Mouse (Mus musculus) heart, embryonic 13.5 days (tissue): ENCODE measurements around the gene Fchsd2. TPM values are rescaled to one million over a fixed set of nuclear protein-coding genes. Genes with fewer than 3 reads are reported as not detected.

Experiments
- ATAC-seq: fragments of 200-750 bp; cut with Nextera tagmentation; 2 replicates; pipeline ENCODE4 v1.8.0; 2017; ENCODE audit warnings: moderate TSS enrichment; ENCODE audit not compliant: insufficient number of reproducible peaks, low FRiP score, low TSS enrichment; ENCODE audit errors: extremely low read depth
- H3K27ac ChIP-seq: fragments of 300-500 bp; sonication (generic); replicated peaks from 2 replicates; pipeline ENCODE4 v1.5.1; 2015; ENCODE audit warnings: moderate library complexity, mild to moderate bottlenecking, inconsistent platforms
- H3K27me3 ChIP-seq: fragments of 300-500 bp; sonication (generic); replicated peaks from 2 replicates; pipeline ENCODE4 v1.6.1; 2015; ENCODE audit warnings: mild to moderate bottlenecking, inconsistent platforms
- H3K36me3 ChIP-seq: fragments of 300-500 bp; sonication (generic); 2 replicates; pipeline ENCODE4 v1.6.1; 2015; ENCODE audit warnings: mild to moderate bottlenecking, inconsistent platforms
- H3K4me1 ChIP-seq: fragments of 300-500 bp; sonication (generic); 2 replicates; pipeline ENCODE4 v1.6.1; 2015; ENCODE audit warnings: inconsistent platforms
- H3K4me2 ChIP-seq: fragments of 300-500 bp; sonication (generic); 2 replicates; pipeline ENCODE4 v1.6.1; 2015; ENCODE audit warnings: inconsistent platforms, mild to moderate bottlenecking, moderate library complexity
- H3K4me3 ChIP-seq: fragments of 300-500 bp; sonication (generic); 2 replicates; pipeline ENCODE4 v1.5.1; 2015; ENCODE audit warnings: moderate library complexity, mild to moderate bottlenecking, inconsistent platforms
- H3K9ac ChIP-seq: fragments of 300-500 bp; sonication (generic); 2 replicates; pipeline ENCODE4 v1.6.1; 2015; ENCODE audit warnings: inconsistent platforms, mild to moderate bottlenecking, moderate library complexity
- H3K9me3 ChIP-seq: fragments of 300-500 bp; sonication (generic); 2 replicates; pipeline ENCODE4 v1.6.1; 2016; ENCODE audit warnings: inconsistent platforms
- WGBS: fragments of 180-500 bp; shearing (Covaris S2); methylation state at CpG from one replicate; pipeline ENCODE4 v1.1.7; 2015; ENCODE audit warnings: mixed read lengths; 5-methylcytosine and 5-hydroxymethylcytosine counted together
- polyA plus RNA-seq: library from polyadenylated mRNA; unstranded; fragments of >200 nt; fragmentation: Nextera tagmentation; extraction: Ambion mirVana; gene quantifications from 2 replicates; pipeline ENCODE4 v1.2.1, GENCODE M21; 2015

The Fchsd2 gene
- polyA plus RNA-seq, 1 experiment from 2014 or later = 13.5 TPM

GRCm38 (mm10) chr7:101106666-101107065 lies 14.0 kb downstream of the Fchsd2 start:
- no peak for ATAC-seq

DNA sequence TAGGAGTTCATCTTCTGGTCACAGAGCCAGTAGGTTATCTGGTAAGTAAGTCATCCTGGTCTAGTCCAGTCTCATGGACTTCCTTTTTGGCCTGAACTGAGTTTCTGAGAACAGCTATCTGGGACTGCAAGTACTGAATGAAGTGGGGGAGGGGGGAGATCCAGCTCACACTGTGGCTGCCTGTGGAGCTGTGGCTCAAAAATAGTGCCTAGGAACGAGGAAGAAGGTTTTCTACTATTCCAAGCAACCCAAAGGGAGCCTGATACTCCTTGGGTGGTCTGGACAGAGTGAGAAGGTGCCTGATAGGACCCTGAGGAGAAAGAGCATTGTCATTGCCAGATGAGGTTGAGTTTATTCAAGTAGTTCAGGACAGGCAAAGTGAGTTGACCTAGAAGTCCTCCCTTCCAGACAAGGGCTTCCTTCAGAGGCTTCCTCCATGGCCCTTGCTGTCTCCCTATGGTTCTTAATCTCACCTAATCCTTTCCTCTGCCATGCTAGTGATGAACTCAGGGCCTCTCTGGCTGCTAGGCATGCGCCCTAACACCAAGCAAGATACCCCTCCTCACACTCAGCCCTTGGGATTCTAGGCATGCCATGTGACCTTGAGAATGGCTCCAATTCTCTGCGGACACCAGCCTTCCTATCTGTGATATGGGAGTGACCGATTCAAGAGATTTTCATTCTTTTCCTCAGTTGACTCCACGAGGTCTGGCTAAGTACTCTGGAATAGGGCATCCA lies 14.6 kb downstream of the Fchsd2 start:
- Histone ChIP-seq H3K36me3 (peaks cover 13% of the 10 kb centered on the region), H3K4me2 (peak overlapping the region; percentile 94), H3K9ac (peak overlapping the region; percentile 95), H3K27ac (peak overlapping the region; percentile 99), H3K27me3 (no peaks in the 10 kb centered on the region), H3K9me3 (no peaks in the 10 kb centered on the region), H3K4me3 (peak overlapping the region; percentile 97), H3K4me1 (peaks cover 24% of the 10 kb centered on the region)
- ATAC-seq = no peak
- 24% methylated on average over 5 of the region's 5 CpGs for WGBS

More at GRCm38 (mm10) chr7:101106666-101107065, 14.0 kb downstream of the Fchsd2 start:
- no peaks in the 10 kb centered on the region for H3K27me3 ChIP-seq
- no peak overlapping the region for H3K4me2 ChIP-seq
- peaks cover 25% of the 10 kb centered on the region for H3K4me1 ChIP-seq
- H3K27ac ChIP-seq = peak overlapping the region; percentile 99; the same call in 1 of the 2 replicates
- 48% methylated on average over 2 of the region's 2 CpGs for WGBS
- H3K9me3 ChIP-seq = no peaks in the 10 kb centered on the region
- H3K36me3 ChIP-seq = peaks cover 11% of the 10 kb centered on the region
- no peak overlapping the region for H3K9ac ChIP-seq
- H3K4me3 ChIP-seq = no peak overlapping the region

DNA sequence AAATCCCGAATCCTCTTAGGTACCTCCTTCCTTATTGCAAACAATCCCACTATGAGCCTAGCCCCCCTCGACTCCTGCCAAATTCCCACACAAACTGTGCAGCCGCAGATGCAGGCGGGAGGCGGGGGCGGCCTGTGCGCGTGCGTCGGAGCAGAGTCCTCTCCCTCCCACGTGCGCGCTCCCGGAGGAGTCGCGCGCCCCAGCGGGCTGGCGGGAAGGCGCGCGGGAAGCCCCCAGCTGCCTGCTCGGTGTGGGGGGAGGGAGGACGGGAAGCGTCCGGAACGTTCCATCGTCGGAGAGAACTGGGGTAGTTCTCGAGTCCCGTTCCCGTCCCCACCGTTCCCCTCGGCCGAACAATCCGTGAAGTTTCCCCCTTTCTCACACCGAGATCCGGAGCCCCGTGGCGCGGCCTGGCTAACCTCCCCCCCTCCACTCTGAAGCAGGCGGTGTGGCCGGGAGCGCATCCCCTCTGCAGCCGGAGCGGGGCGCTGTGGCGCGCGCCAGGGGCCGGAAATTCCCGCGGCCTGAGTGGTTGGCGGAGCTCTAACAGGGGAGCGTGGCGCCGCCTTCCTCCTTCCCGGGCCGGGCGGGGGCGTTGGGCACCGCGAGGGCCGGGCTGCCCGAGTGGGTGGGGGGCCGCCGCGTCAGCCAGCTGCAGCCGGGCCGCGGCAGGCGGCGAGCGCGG lies 15.4 kb downstream of the Fchsd2 start:
- H3K36me3 ChIP-seq = peaks cover 18% of the 10 kb centered on the region
- 0% methylated on average over 65 of the region's 75 CpGs for WGBS
- ATAC-seq = peak; percentile 88
- H3K9ac ChIP-seq = peak overlapping the region; percentile 95
- no peaks in the 10 kb centered on the region for H3K27me3 ChIP-seq
- no peaks in the 10 kb centered on the region for H3K9me3 ChIP-seq
- H3K4me3 ChIP-seq = peak overlapping the region; percentile 97
- H3K4me2 ChIP-seq = peak overlapping the region; percentile 94
- peaks cover 24% of the 10 kb centered on the region for H3K4me1 ChIP-seq
- peak overlapping the region; percentile 99 for H3K27ac ChIP-seq

- no peaks in the 10 kb centered on the region for H3K9me3 ChIP-seq
- H3K9ac ChIP-seq = peak overlapping the region; percentile 95
- under 1% methylated on average over 13 of the region's 35 CpGs for WGBS
- H3K4me3 ChIP-seq = peak overlapping the region; percentile 97
- peak overlapping the region; percentile 99 for H3K27ac ChIP-seq
- peaks cover 23% of the 10 kb centered on the region for H3K36me3 ChIP-seq
- no peak for ATAC-seq
- H3K27me3 ChIP-seq = no peaks in the 10 kb centered on the region
- peak overlapping the region; percentile 94 for H3K4me2 ChIP-seq
- peaks cover 24% of the 10 kb centered on the region for H3K4me1 ChIP-seq
These were observed 16.0 kb downstream of the Fchsd2 start for GRCm38 (mm10) chr7:101108653-101109005.

GRCm38 (mm10) chr7:101109006-101109855 lies 16.6 kb downstream of the Fchsd2 start:
- Histone ChIP-seq H3K36me3 (peaks cover 28% of the 10 kb centered on the region), H3K9ac (peak overlapping the region; percentile 95), H3K27ac (peak overlapping the region; percentile 99), H3K9me3 (no peaks in the 10 kb centered on the region), H3K4me3 (peak overlapping the region; percentile 97), H3K4me2 (peak overlapping the region; percentile 94), H3K27me3 (no peaks in the 10 kb centered on the region), H3K4me1 (peaks cover 24% of the 10 kb centered on the region)
- WGBS = under 1% methylated on average over 47 of the region's 47 CpGs
- no peak for ATAC-seq

- H3K27ac ChIP-seq = peak overlapping the region; percentile 99
- peak overlapping the region; percentile 94 for H3K4me2 ChIP-seq
- H3K9ac ChIP-seq = peak overlapping the region; percentile 95
- peaks cover 33% of the 10 kb centered on the region for H3K36me3 ChIP-seq
- H3K4me3 ChIP-seq = peak overlapping the region; percentile 97
- peaks cover 24% of the 10 kb centered on the region for H3K4me1 ChIP-seq
- no peak for ATAC-seq
- H3K27me3 ChIP-seq = no peaks in the 10 kb centered on the region
- WGBS = 11% methylated on average over 8 of the region's 8 CpGs
- H3K9me3 ChIP-seq = no peaks in the 10 kb centered on the region
These were observed 17.2 kb downstream of the Fchsd2 start for GRCm38 (mm10) chr7:101109856-101110350.

DNA sequence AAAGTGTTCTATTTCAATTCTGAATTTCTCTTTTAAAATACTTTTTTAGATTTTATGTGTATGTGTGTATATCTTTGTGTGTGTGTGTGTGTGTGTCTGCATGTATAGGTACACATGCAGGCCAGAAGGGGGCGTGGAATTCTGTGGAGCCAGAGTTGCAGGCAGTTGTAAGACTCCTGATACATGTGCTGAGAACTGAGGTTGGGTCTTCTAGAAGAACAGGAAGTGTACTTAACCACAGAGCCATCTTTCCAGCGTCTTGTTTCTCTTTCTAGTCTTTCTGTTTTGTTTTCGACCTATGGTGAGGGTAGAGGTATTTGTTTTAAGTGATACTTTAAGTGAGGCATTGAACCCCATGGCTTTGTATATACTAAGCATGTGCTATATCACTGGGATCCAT lies 20.7 kb downstream of the Fchsd2 start:
- 80% methylated on average over 3 of the region's 3 CpGs for WGBS
- ATAC-seq = no peak
- H3K36me3 ChIP-seq = peaks cover 66% of the 10 kb centered on the region

GRCm38 (mm10) chr7:101114328-101114727 lies 21.7 kb downstream of the Fchsd2 start:
- Histone ChIP-seq H3K9me3 (0 out of 2 replicates have a peak, but pooled peaks cover 3% of the 10 kb centered on the region), H3K9ac (no peak overlapping the region), H3K4me1 (peaks cover 11% of the 10 kb centered on the region), H3K36me3 (peaks cover 71% of the 10 kb centered on the region), H3K27ac (no peak overlapping the region), H3K4me3 (no peak overlapping the region), H3K4me2 (no peak overlapping the region), H3K27me3 (no peaks in the 10 kb centered on the region)
- 79% methylated on average over 1 of the region's 1 CpGs for WGBS
- ATAC-seq = no peak

More for the DNA sequence above, 20.7 kb downstream of the Fchsd2 start:
- no peak overlapping the region for H3K4me3 ChIP-seq
- H3K4me2 ChIP-seq = no peak overlapping the region
- peaks cover 11% of the 10 kb centered on the region for H3K4me1 ChIP-seq
- 0 out of 2 replicates have a peak, but pooled peaks cover 3% of the 10 kb centered on the region for H3K9me3 ChIP-seq
- H3K27me3 ChIP-seq = no peaks in the 10 kb centered on the region
- no peak overlapping the region for H3K27ac ChIP-seq
- H3K9ac ChIP-seq = no peak overlapping the region

DNA sequence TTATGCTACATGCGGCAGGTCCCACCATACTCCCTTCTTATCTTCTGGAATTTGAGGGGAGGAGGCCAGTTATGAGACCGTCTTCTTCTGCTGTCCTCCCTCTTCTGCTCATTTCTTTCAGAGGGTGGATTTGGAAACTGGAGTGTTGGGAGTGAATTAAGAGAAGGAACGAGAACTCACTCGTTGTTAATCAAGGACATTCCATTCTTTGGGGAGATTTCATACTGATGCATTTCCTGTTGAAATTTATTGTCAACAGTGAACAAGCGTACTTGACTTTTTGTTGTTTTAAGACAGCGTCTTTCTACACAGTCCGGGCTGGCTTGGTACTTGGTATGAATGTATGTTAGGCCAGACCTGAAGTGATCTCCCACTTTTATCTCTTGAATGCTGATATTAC lies 26.7 kb downstream of the Fchsd2 start:
- H3K9me3 ChIP-seq = 0 out of 2 replicates have a peak, but pooled peaks cover 3% of the 10 kb centered on the region
- no peak overlapping the region for H3K27ac ChIP-seq
- 71% methylated on average over 7 of the region's 7 CpGs for WGBS
- H3K9ac ChIP-seq = no peak overlapping the region
- ATAC-seq = no peak
- H3K4me3 ChIP-seq = no peak overlapping the region
- peaks cover 5% of the 10 kb centered on the region for H3K4me1 ChIP-seq
- H3K36me3 ChIP-seq = peaks cover 60% of the 10 kb centered on the region
- H3K4me2 ChIP-seq = no peak overlapping the region
- H3K27me3 ChIP-seq = no peaks in the 10 kb centered on the region

- Histone ChIP-seq H3K9me3 (no peaks in the 10 kb centered on the region), H3K9ac (no peak overlapping the region), H3K4me1 (peaks cover 26% of the 10 kb centered on the region), H3K36me3 (peaks cover 28% of the 10 kb centered on the region), H3K4me2 (no peak overlapping the region), H3K4me3 (no peak overlapping the region), H3K27me3 (no peaks in the 10 kb centered on the region), H3K27ac (no peak overlapping the region)
- no peak for ATAC-seq
- WGBS = 76% methylated on average over 6 of the region's 6 CpGs
These were observed 31.1 kb downstream of the Fchsd2 start for GRCm38 (mm10) chr7:101123579-101124347.
